Mouse (Mus musculus) heart, adult 2 months (tissue): Measurements from ENCODE around the gene Rilpl1.
"Not testable (repeated sequence)": the region's sequence is repeated elsewhere in the genome, so short reads cannot be mapped to it uniquely, and the experiment has no call there.

Experiments used
- CTCF ChIP-seq: fragments of 200-600 bp; IDR thresholded peaks from 2 replicates; pipeline ENCODE4 v1.8.1; 2022; ENCODE audit warnings: antibody characterized with exemption, mild to moderate bottlenecking, moderate library complexity
- POLR2A ChIP-seq: fragments of 200-500 bp; IDR thresholded peaks from 2 replicates; pipeline ENCODE4 v1.6.1; 2011; ENCODE audit warnings: mild to moderate bottlenecking, low read depth, low read length, control low read depth; ENCODE audit not compliant: insufficient read depth

DNA sequence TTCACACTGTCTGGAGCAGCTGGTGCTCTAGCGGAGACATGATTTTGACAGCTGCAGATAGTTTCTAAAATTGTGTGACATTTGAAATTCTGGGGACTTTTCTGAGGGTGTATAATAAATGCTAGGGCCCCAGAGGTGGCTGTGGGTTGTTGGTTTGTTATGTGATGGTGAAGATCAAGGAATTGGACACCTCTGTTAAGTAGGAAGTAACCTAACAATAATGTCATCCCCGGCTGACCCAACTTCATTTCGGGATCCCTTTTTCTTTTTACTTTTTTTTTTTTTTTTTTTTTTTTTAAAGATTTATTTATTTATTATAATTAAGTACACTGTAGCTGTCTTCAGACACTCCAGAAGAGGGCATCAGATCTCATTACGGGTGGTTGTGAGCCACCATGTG lies 19.5 kb upstream of the Rilpl1 start:
- TF ChIP-seq POLR2A, CTCF: not testable (repeated sequence)
